Mouse (Mus musculus): Measurements from ENCODE around the gene Gm6871.
"Not testable (repeated sequence)": the region's sequence is repeated elsewhere in the genome, so short reads cannot be mapped to it uniquely, and the experiment has no call there.

Gene Gm6871

GRCm38 (mm10) chr7:41573562-41573961, at the start of gene Gm6871:
Gene Gm6871, minus strand, starts transcription at chr7:41573662.
- not testable (repeated sequence) for DNase-seq (ENCODE audit: low spot score in 2 of 2)

- DNase-seq (ENCODE audit: low spot score in 2 of 2) = not testable (repeated sequence)
Measured at GRCm38 (mm10) chr7:41616241-41616640, 42.8 kb upstream of the Gm6871 start.

- no peak for DNase-seq (ENCODE audit: low spot score in 2 of 2)
Measured at GRCm38 (mm10) chr7:41611654-41612053, 38.2 kb upstream of the Gm6871 start.

- DNase-seq (ENCODE audit: low spot score in 2 of 2) = no peak
Measured at GRCm38 (mm10) chr7:41599932-41600548, 26.6 kb upstream of the Gm6871 start.

GRCm38 (mm10) chr7:41599034-41599813, 25.8 kb upstream of the Gm6871 start, which contains the start of gene 2610021A01Rik:
Gene 2610021A01Rik, plus strand, starts transcription at chr7:41599230.
- DNase-seq (ENCODE audit: low spot score in 2 of 2) = peak; percentile 88 to 89

GRCm38 (mm10) chr7:41598615-41599014, 25.2 kb upstream of the Gm6871 start:
- no peak for DNase-seq (ENCODE audit: low spot score in 2 of 2)

GRCm38 (mm10) chr7:41587831-41588230, 14.4 kb upstream of the Gm6871 start:
- DNase-seq (ENCODE audit: low spot score in 2 of 2) = not testable (repeated sequence)

GRCm38 (mm10) chr7:41582028-41582427, 8.6 kb upstream of the Gm6871 start:
- no peak for DNase-seq (ENCODE audit: low spot score in 2 of 2)

GRCm38 (mm10) chr7:41577956-41578355, 4.5 kb upstream of the Gm6871 start:
- DNase-seq (ENCODE audit: low spot score in 2 of 2) = no peak

GRCm38 (mm10) chr7:41560681-41561080, 12.8 kb downstream of the Gm6871 start:
- no peak for DNase-seq (ENCODE audit: low spot score in 2 of 2)

GRCm38 (mm10) chr7:41512672-41513071, 60.8 kb downstream of the Gm6871 start:
- no peak for DNase-seq (ENCODE audit: low spot score in 2 of 2)

- DNase-seq (ENCODE audit: low spot score in 2 of 2) = no peak
Measured at GRCm38 (mm10) chr7:41512207-41512606, 61.3 kb downstream of the Gm6871 start.

- DNase-seq (ENCODE audit: low spot score in 2 of 2) = no peak
Measured at GRCm38 (mm10) chr7:41502402-41502801, 71.1 kb downstream of the Gm6871 start.

- DNase-seq (ENCODE audit: low spot score in 2 of 2) = peak; percentile 58 to 64
Measured at GRCm38 (mm10) chr7:41500151-41500934, 73.1 kb downstream of the Gm6871 start.

- DNase-seq (ENCODE audit: low spot score in 2 of 2) = peak; percentile 91 to 92
Measured at GRCm38 (mm10) chr7:41499389-41500049, 73.9 kb downstream of the Gm6871 start, which contains the start of the genes Gm20449 and AW146154. Gene Gm20449, minus strand, starts transcription at chr7:41499417. Gene AW146154, minus strand, starts transcription at chr7:41499890.

GRCm38 (mm10) chr7:41499018-41499388, 74.5 kb downstream of the Gm6871 start:
- not testable (repeated sequence) for DNase-seq (ENCODE audit: low spot score in 2 of 2)

GRCm38 (mm10) chr7:41498464-41498863, 75.0 kb downstream of the Gm6871 start:
- DNase-seq (ENCODE audit: low spot score in 2 of 2) = not testable (repeated sequence)

- no peak for DNase-seq (ENCODE audit: low spot score in 2 of 2)
Measured at GRCm38 (mm10) chr7:41497871-41498270, 75.6 kb downstream of the Gm6871 start.
